Mouse (Mus musculus): ENCODE measurements around the gene Ceacam16.

DNA sequence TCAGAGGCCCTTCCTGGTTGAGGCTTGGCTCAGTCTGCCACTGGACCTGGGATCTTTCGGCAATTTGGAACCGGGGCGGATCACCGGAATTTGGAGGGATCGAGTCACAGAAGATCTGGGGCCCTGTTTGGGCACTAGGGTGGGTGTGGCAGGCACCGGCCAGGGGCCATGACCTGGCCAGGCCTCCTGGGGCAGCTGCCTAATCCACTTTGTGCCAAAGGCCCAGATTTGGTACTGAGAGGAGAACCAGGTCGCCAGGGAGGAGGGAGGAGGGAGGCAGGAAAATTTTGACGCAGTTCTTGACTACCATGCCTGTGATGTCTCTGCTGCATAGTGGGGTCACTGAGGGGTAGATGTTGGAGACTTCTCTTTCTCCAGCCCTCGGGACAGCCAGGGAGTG, at the start of gene Ceacam16:
- TF ChIP-seq CTCF (IDR thresholded peaks at IDR 0.05; ENCODE audit: borderline replicate concordance, control insufficient read depth, extremely low read depth, insufficient read depth, low read length, poor library complexity) (0 out of 2 replicates have a peak, but pooled peaks have one; percentile 7), POLR2A (IDR thresholded peaks at IDR 0.05; ENCODE audit: control insufficient read depth, extremely low read depth, insufficient read depth, low read length, poor library complexity) (no peak)

Measured in thymus, adult 2 months (tissue).